Mouse (Mus musculus) common myeloid progenitor, adult 5-6 weeks (primary cell): ENCODE results near the gene Kif13a. TPM values are rescaled to one million over a fixed set of nuclear protein-coding genes. Genes with fewer than 3 reads are reported as not detected.

ENCODE experiments used
- ATAC-seq: replicated peaks from 2 replicates; pipeline ENCODE4 v1.8.0; 2016; ENCODE audit warnings: low read depth, mild to moderate bottlenecking, moderate TSS enrichment, inconsistent platforms; ENCODE audit not compliant: poor library complexity, severe bottlenecking
- total RNA-seq: library from RNA; stranded (forward); fragments of 200-1000, 187-1606 nt; gene quantifications from 2 replicates; pipeline ENCODE4 v1.2.3, GENCODE M21; 2017

Gene Kif13a
- total RNA-seq, 1 experiment from 2014 or later = 43.5 TPM

DNA sequence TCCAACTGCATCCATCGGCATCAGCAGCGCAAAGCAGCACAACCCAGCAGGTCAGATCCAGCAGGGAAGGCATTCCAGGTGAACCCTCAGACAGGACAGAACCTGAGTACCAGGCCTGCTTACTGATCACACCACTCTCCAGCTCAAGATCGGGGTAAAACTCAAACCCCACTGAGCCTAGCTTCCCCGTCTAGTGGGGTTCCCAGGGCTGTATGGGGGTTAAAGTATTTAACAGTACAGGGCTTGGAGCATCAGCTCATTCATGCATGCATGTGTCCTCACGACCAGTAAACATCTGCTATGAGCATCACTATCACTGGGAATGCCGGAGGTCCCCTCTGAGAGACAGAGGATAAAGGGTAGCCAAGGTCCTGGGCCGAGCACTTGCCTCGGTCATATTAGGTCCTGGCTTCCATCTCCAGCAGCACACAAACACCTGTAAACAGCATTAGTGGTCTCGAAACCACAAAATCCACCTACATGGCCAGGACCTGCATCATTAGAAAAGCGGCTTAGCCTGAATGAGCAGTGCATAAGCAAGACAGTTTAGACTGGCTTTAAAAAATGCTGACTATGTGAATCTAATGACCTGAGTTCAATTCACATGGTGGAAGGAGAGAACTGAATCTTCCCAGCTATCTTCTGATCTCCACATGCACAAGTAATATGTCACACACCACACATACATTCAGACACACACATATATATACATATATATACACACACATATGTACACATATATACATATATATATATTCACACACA, 43.0 kb downstream of the Kif13a start:
- no peak for ATAC-seq

DNA sequence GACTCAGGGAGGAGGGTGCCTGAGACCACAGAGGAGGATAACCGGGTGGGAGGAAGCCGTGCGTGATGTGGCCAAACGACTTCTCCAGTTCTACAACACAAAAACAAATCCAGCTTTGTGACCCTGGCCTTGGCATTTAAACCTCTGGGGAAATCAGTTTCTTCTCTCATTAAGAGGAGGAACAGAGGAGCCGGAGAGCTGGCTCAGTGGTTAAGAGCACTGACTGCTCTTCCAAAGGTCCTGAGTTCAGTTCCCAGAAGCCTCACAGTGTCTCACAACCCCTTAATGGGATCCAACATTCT, 44.0 kb downstream of the Kif13a start:
- ATAC-seq = 0 out of 2 replicates have a peak, but pooled peaks have one; percentile 18

DNA sequence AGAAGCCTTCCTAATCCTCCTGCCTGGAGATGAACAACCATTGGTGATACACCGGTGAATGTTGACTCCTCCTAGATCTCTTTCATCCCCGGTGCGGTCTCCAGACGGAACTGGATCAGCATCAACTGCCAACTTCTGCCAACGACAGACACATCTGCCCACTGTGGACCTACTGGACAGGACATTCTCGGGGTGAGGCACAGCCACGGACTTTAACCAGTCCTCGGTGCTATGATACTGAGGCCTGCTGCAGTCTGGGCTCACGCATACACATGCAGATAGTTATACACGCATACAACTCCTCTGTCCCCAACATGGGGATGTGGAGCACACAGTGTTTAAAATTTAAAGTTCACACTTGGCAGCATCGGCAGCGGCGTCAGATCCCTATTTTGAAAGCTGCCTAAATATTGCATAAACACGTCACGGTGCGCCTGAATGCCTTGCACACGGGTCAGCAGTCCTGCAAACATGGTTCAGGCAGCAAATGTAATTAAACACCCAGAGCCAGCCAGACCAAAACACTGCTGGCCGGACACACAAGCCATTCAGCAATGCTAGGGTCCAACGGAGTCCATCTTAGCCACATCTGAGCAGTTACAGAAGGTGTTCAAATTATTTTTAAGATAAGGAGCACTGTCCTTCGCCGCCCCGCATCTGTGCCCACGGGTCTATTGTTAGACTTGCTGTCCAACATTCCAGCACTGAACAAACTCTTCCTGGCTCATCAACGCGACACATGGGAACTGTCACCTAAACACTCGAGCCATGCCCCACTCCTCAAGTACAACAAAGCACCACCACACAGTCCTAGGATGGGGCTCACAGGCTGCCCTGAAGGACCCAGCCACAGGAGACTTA, 44.5 kb downstream of the Kif13a start:
- ATAC-seq = no peak

DNA sequence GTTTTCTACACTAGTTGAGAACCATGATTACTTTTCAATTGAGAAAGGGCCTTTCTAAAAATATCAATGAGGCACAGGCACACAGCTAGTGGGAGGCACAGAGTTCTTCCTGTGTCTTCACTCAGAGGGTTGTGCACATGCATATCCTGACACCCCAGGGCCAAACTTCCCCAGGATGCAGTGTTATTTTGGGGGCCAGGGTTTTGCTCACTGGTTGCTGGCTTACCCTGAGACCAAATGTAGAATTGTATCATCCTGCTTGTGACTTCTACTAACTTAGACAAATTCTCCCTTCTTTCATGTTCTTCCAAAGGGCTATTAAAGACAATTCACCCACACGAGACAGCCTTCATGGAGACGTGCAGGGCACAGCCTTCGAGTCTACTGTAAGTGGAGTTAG, 45.7 kb downstream of the Kif13a start:
- ATAC-seq = no peak

DNA sequence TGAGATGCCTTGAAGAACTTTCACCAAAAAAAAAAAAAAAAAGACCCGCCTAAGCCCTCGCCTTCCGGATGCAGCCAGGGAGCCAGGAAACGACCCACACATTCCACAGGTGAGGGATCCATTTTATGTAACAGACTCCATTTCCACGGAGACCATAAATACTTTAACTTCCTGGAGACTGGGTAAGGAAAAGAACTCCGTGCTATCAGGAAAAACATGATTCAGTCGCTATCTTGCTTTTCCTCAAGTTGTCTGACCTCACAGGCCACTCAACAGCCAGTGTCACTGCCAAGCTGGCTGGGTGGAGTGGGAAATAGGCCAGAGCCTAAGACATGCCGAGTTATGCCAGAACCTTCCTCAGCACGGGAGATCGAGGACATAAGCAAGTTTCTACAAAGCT, 46.3 kb downstream of the Kif13a start:
- ATAC-seq = no peak

DNA sequence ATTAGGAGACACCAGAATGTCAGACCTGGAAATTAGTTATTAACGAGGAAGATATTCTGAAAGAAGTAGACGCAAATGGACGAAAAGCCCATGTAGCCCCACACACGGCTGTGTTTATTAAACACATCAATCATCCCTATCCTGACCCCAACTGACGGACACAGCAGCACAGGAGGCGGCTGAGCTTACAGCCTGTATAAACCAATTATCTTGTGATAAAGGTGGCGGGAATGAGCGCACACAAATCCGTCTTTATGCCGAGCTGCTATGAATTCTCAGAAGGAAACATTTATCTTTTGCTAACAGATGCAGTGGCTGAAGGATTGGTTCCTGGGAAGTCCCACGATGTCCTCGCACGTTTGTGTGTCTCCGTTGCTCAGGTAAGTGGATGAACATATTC, 48.9 kb downstream of the Kif13a start:
- ATAC-seq = no peak

DNA sequence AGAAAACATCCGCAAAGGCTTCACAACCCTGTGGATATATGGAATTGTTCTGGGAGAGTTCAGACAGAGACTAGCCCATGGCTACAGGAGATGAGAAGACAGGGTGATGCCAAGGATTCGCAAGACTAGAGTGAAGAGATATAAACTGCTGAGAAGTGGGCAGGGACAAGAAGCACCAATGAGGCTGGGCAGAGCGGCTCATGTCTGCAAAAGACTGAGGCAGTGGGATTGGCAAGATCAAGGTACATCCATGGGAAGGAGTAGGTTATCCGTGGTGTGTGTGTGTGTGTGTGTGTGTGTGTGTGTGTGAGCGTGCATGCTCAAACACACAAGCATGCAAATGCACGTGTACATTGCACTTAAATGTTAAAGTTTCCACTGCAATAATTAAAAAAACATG, 49.4 kb downstream of the Kif13a start:
- ATAC-seq = no peak

DNA sequence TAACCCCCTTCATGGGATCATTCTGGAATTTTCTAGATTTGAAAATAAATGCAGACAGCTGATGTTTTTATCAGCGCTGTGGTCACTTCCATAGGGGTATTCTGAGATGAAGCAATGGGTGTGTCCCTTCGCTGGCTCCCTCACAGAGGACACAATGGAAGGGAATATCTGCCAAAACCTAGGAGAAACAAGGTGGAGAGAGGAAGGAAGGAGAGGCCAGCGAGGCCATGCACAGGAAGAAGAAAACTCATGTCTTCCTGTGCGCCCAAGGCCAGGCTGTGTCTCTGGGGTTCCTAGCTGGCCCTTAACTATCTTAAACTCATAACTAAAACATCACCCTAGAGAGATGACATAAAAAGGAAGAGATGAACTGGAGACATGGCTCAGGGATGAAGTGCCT, 52.6 kb downstream of the Kif13a start:
- ATAC-seq = no peak

DNA sequence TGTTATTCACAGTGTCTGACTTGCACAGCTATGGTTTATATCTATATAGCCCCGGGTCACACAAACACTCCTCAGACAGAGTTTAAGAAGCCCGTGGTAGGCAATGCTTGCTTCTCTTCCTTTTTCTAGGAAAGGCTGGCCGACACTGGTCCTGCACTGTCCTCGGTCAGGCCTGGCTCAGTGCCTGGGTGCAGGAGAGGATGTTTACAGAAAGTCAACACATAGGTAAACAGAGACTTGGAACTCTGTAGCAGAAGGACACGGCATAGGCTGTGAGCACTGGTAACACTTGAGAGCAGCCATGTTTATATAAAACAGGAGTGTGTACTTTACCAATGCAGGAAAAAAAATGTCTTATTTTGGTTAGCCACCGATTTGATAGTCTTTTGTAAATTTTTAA, 54.3 kb downstream of the Kif13a start:
- no peak for ATAC-seq

DNA sequence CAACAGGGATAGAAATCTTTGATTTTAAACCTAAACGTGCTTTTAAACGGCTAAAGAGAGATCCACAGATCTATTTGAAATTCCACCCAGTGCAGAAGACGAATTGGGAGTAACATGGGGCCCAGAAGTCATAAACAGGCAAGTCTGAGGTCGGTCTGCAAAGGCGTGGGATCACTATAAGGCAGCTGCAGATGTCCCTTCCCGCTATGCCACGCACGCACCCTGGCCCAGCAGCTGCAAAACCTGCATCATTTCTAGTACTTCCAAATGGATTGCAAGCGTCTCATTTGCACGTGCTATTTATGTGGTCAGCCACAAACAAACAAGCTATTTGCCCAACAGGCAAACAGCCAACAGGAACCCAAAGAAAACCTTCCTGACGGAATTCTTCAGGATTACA, 56.9 kb downstream of the Kif13a start:
- no peak for ATAC-seq

DNA sequence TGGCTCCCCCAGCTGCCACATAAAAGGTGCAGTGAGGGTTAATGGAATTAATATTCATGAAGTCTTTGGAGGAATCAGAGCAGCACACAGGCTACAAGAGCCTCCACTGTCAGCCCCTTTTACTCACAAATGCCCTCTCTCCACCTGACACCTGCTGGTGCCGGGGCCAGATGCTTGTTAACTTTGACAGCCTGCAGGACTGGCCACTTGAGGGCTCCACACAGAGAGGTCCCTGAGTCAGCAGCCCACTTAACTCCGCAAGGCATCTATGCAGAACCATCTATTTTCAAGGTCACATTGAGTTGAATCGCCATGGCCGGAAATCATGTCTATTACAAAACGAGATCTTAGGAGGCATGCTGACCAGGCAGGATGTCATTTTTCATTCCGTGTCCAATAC, 57.5 kb downstream of the Kif13a start:
- ATAC-seq = no peak

DNA sequence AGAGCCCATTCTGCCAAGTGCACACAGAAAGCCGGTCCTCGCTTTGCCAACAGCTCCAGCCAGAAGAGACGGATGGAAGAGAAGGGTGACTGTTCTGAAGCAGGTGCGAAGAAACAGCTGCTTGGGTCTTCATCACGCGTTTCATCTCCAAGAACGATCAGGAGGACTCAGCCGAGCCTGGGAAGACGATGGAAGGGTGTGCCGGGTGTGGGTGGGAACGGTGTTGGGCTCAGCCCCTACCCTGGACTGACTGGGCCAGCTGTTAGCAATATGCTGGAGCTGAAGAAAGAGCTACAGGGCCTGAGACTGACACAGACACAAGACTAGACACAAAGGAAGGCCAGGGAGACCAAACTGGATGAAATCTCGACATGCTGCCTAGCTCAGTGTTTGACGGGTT, 60.2 kb downstream of the Kif13a start:
- ATAC-seq = no peak

DNA sequence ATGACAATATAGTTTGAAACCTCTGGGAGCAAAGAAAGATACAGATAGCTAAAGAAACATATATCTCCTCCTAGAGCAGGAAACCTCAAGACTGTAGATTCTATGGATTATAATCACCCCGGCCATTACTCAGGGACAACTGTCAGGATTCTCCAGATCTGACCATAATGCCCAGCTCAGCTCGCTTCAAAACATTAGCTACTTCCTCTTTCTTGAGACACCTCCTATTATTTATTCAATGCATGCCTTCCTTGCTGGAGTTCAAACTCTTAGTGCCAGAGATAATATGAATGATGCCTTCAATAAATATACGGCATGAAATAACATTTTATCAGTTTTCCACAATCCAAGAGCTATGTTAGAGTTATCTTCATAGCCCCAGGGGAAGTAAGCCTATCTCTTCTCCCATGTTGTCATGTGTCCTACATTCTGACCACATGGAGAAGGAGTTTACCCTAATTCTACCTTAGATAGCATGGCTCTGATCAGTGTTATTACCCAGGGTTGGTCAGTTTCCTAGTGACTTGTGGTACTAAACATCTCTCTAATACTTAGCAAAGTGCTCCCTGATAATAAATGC, 66.4 kb downstream of the Kif13a start:
- peak; percentile 85 for ATAC-seq

DNA sequence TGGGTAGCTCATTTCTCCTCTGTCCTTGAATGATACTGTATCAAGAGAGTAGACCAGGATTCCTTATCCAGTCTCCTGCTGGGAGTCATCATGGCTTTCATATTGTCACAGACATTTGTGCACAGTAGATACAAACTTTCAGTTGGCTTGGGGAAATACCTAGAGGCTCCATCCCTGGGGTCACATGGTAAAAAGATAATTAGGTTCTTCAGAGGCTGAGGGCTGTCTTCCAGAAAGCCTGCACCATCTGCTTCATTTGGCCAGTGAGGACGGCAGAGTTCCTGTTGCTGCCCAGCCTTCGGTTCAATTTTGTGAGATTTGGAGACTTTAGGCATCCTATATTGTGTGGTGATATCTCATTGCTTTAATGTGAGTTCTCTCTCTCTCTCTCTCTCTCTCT, 69.8 kb downstream of the Kif13a start:
- no peak for ATAC-seq

DNA sequence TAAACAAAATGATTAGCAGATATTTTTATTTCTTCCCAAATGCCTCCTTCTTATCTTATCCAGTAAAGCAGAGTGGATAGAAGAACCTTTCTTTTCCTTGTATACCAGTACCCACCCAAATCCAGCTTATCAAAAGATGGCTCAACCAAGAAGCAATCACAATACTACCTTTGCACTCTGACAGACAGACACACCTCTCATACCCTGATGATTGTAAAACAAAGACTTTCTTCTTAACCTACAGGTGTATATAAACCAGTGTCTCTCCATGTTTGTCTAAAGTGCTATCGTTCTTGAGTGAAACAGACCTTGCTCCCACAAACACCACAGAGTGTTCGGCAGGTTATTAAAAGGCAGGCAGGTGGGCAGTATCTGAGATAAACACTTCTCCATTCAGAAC, 70.5 kb downstream of the Kif13a start:
- ATAC-seq = no peak

DNA sequence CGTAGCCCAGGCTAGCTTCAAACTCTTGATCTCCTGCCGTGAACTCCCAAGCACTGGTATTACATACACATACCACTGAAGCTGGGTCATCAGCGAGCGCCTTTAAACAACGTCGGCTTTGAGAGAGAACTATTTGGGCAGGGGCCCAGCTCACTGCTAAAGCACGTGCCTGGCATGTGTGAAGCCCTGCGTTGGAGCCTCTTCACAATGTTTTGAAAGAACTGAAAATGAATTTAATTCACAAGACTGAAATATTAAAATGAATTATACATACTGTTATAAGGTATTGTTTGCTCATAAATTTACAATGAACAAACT, 70.9 kb downstream of the Kif13a start:
- no peak for ATAC-seq

DNA sequence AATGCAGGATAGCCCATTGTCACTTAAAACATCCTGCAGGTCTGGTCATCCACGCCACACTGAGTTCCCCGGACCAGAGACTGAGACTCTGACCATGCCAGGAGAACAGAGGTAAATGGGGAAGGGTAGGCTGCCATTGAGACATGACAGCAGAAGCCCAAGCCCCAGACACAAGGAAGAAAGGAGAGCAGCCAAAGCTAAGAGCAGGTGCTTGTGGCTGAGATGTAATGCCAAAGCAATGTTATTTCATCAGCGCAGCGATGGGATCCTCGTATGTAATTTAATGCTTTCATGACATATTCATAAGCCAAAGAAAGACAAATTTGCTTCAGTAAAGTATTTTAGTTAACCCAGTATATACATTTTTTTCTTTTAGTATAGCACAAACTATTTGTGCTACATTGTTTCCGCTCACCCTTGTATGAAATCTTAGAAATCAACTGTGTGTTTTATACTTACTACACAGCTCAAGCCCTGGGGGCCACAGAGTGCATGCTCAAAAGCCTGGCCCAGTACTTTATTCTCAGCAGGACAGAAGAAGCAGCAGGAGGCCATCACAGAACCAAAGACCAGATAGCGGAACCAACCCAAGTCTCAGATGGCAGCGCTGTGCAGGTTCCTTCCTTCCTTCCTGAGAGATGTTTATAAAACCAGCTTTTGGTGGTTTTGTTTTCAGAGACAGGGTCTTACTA, 71.4 kb downstream of the Kif13a start:
- ATAC-seq = no peak

DNA sequence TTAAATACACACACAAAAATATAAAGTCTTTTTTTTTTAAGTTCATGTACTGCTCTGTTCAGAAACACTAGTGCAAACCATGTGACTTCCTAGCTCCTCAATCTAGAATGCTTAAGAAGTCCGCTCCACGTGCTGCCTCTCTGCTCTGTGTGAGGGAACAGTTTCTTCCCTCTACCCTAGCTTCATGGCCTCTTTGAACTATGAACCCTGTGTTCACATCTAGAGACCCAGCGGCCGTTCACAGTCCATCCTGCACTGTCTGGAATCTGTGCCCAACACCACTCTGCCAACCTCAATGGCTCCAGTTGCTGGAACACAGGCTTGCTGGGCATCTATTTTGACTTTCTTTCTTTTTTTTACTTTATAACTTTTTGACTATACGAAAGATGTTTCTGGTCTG, 75.2 kb downstream of the Kif13a start:
- ATAC-seq = no peak

DNA sequence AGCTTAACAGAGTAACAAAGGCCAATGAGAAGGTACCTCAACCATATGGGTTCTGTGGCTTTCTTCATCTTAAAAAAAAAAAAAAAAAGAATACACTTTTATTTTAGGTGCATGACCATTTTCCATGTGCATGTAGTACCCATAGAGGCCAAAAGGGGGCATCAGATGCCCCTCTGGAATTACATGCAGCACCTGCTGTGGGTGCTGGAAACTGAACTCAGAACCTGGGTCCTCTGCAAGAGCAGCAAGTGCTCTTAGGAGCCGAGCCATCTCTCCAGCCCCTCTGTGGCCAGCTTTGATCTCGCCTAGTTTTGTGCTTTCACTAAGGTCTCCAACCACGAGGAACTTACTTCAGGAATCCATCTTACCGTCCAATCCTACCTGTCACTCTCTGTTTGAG, 77.2 kb downstream of the Kif13a start:
- no peak for ATAC-seq

DNA sequence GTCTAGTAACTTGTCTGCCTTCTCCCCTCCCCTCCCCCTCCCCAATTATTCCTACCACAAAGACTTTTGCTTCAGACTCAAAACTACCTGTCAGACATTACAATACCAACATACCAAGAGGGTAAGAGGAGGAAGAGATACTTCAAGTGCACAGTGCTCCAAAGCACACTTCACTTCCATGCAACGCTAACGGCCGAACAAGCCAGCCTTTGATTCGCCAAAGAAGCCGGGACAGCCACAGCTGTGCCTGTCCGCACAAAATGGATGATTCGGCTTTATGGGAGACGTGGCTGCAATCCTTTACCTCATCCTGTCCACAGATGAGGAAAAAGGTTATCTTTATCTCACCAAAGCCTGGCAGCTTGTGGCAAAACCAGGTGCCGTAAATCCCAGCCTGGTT, 84.2 kb downstream of the Kif13a start:
- no peak for ATAC-seq
